Mouse (Mus musculus): ENCODE data around the gene Gm11437. TPM values are rescaled to one million over a fixed set of nuclear protein-coding genes. Genes with fewer than 3 reads are reported as not detected.

The Gm11437 gene
- polyA plus RNA-seq, 1 experiment from 2014 or later: 0.13 TPM

- peak overlapping the region; percentile 85 for H3K4me3 ChIP-seq (ENCODE audit: low read length)
- H3K9me3 ChIP-seq (ENCODE audit: control insufficient read depth, low read length): no peaks in the 10 kb centered on the region
- peak; percentile 41; the same call in 1 of the 2 replicates for ATAC-seq
- under 1% methylated on average over 30 of the region's 44 CpGs for WGBS
- no peaks in the 10 kb centered on the region for H3K36me3 ChIP-seq (ENCODE audit: control insufficient read depth, insufficient read depth, low read length)
- H3K4me2 ChIP-seq (ENCODE audit: low read length): peak overlapping the region; percentile 83
- H3K27me3 ChIP-seq (replicated peaks; ENCODE audit: control insufficient read depth, insufficient read depth, low read length): no peaks in the 10 kb centered on the region
- peak overlapping the region; percentile 85 for H3K27ac ChIP-seq (ENCODE audit: low read depth, low read length)
- H3K9ac ChIP-seq (ENCODE audit: low read depth, low read length): peak overlapping the region; percentile 87
- H3K4me1 ChIP-seq (ENCODE audit: control insufficient read depth, insufficient read depth, low read depth, low read length): peaks cover 20% of the 10 kb centered on the region
These were observed 12.8 kb upstream of the Gm11437 start for GRCm38 (mm10) chr11:84179954-84180598.

GRCm38 (mm10) chr11:84179226-84179953, 12.1 kb upstream of the Gm11437 start:
- H3K27me3 ChIP-seq (replicated peaks; ENCODE audit: control insufficient read depth, insufficient read depth, low read length): no peaks in the 10 kb centered on the region
- ATAC-seq: peak; percentile 99
- H3K9me3 ChIP-seq (ENCODE audit: control insufficient read depth, low read length): no peaks in the 10 kb centered on the region
- H3K27ac ChIP-seq (ENCODE audit: low read depth, low read length): peak overlapping the region; percentile 85
- H3K36me3 ChIP-seq (ENCODE audit: control insufficient read depth, insufficient read depth, low read length): no peaks in the 10 kb centered on the region
- under 1% methylated on average over 56 of the region's 85 CpGs for WGBS
- H3K4me2 ChIP-seq (ENCODE audit: low read length): peak overlapping the region; percentile 83
- H3K4me1 ChIP-seq (ENCODE audit: control insufficient read depth, insufficient read depth, low read depth, low read length): peaks cover 20% of the 10 kb centered on the region
- H3K9ac ChIP-seq (ENCODE audit: low read depth, low read length): peak overlapping the region; percentile 87
- peak overlapping the region; percentile 85 for H3K4me3 ChIP-seq (ENCODE audit: low read length)

GRCm38 (mm10) chr11:84178571-84178970, 11.3 kb upstream of the Gm11437 start:
- Histone ChIP-seq H3K9me3 (ENCODE audit: control insufficient read depth, low read length) (no peaks in the 10 kb centered on the region), H3K4me1 (ENCODE audit: control insufficient read depth, insufficient read depth, low read depth, low read length) (peaks cover 20% of the 10 kb centered on the region), H3K27me3 (replicated peaks; ENCODE audit: control insufficient read depth, insufficient read depth, low read length) (no peaks in the 10 kb centered on the region), H3K4me3 (ENCODE audit: low read length) (peak overlapping the region; percentile 85), H3K36me3 (ENCODE audit: control insufficient read depth, insufficient read depth, low read length) (no peaks in the 10 kb centered on the region), H3K9ac (ENCODE audit: low read depth, low read length) (no peak overlapping the region), H3K27ac (ENCODE audit: low read depth, low read length) (no peak overlapping the region), H3K4me2 (ENCODE audit: low read length) (peak overlapping the region; percentile 83)
- ATAC-seq: no peak
- 43% methylated on average over 4 of the region's 4 CpGs for WGBS

- Histone ChIP-seq H3K4me1 (ENCODE audit: control insufficient read depth, insufficient read depth, low read depth, low read length) (no peaks in the 10 kb centered on the region), H3K9ac (ENCODE audit: low read depth, low read length) (no peak overlapping the region), H3K27me3 (replicated peaks; ENCODE audit: control insufficient read depth, insufficient read depth, low read length) (no peaks in the 10 kb centered on the region), H3K4me2 (ENCODE audit: low read length) (no peak overlapping the region), H3K27ac (ENCODE audit: low read depth, low read length) (no peak overlapping the region), H3K9me3 (ENCODE audit: control insufficient read depth, low read length) (no peaks in the 10 kb centered on the region), H3K4me3 (ENCODE audit: low read length) (no peak overlapping the region), H3K36me3 (ENCODE audit: control insufficient read depth, insufficient read depth, low read length) (no peaks in the 10 kb centered on the region)
- ATAC-seq: no peak
- WGBS: 77% methylated on average over 11 of the region's 11 CpGs
These were observed 5.5 kb upstream of the Gm11437 start for GRCm38 (mm10) chr11:84172539-84173435.

- no peaks in the 10 kb centered on the region for H3K4me1 ChIP-seq (ENCODE audit: control insufficient read depth, insufficient read depth, low read depth, low read length)
- H3K4me3 ChIP-seq (ENCODE audit: low read length): no peak overlapping the region
- no peak overlapping the region for H3K27ac ChIP-seq (ENCODE audit: low read depth, low read length)
- H3K36me3 ChIP-seq (ENCODE audit: control insufficient read depth, insufficient read depth, low read length): no peaks in the 10 kb centered on the region
- no peaks in the 10 kb centered on the region for H3K27me3 ChIP-seq (replicated peaks; ENCODE audit: control insufficient read depth, insufficient read depth, low read length)
- WGBS: 26% methylated on average over 7 of the region's 7 CpGs
- no peak for ATAC-seq
- H3K4me2 ChIP-seq (ENCODE audit: low read length): peak overlapping the region; percentile 37
- no peaks in the 10 kb centered on the region for H3K9me3 ChIP-seq (ENCODE audit: control insufficient read depth, low read length)
- 0 out of 2 replicates have a peak overlapping the region, but pooled peaks have one; percentile 33 for H3K9ac ChIP-seq (ENCODE audit: low read depth, low read length)
These were observed 1.5 kb upstream of the Gm11437 start for GRCm38 (mm10) chr11:84168701-84169288.

- ATAC-seq: no peak
These were observed 2.7 kb downstream of the Gm11437 start for GRCm38 (mm10) chr11:84164561-84164960.

GRCm38 (mm10) chr11:84164123-84164522, 3.2 kb downstream of the Gm11437 start:
- H3K9ac ChIP-seq (ENCODE audit: low read depth, low read length): no peak overlapping the region
- H3K4me1 ChIP-seq (ENCODE audit: control insufficient read depth, insufficient read depth, low read depth, low read length): no peaks in the 10 kb centered on the region
- H3K27ac ChIP-seq (ENCODE audit: low read depth, low read length): no peak overlapping the region
- ATAC-seq: no peak
- 85% methylated on average over 6 of the region's 6 CpGs for WGBS
- H3K4me2 ChIP-seq (ENCODE audit: low read length): no peak overlapping the region
- no peaks in the 10 kb centered on the region for H3K9me3 ChIP-seq (ENCODE audit: control insufficient read depth, low read length)
- H3K4me3 ChIP-seq (ENCODE audit: low read length): no peak overlapping the region
- no peaks in the 10 kb centered on the region for H3K27me3 ChIP-seq (replicated peaks; ENCODE audit: control insufficient read depth, insufficient read depth, low read length)
- H3K36me3 ChIP-seq (ENCODE audit: control insufficient read depth, insufficient read depth, low read length): no peaks in the 10 kb centered on the region

More at GRCm38 (mm10) chr11:84164561-84164960, 2.7 kb downstream of the Gm11437 start:
- H3K4me3 ChIP-seq (ENCODE audit: low read length): no peak overlapping the region
- no peak overlapping the region for H3K27ac ChIP-seq (ENCODE audit: low read depth, low read length)
- H3K9me3 ChIP-seq (ENCODE audit: control insufficient read depth, low read length): no peaks in the 10 kb centered on the region
- H3K36me3 ChIP-seq (ENCODE audit: control insufficient read depth, insufficient read depth, low read length): no peaks in the 10 kb centered on the region
- H3K4me1 ChIP-seq (ENCODE audit: control insufficient read depth, insufficient read depth, low read depth, low read length): no peaks in the 10 kb centered on the region
- no peaks in the 10 kb centered on the region for H3K27me3 ChIP-seq (replicated peaks; ENCODE audit: control insufficient read depth, insufficient read depth, low read length)
- no peak overlapping the region for H3K4me2 ChIP-seq (ENCODE audit: low read length)
- no peak overlapping the region for H3K9ac ChIP-seq (ENCODE audit: low read depth, low read length)
- whole genome bisulfite sequencing: 63% methylated on average over 4 of the region's 4 CpGs

- no peak overlapping the region for H3K9ac ChIP-seq (ENCODE audit: low read depth, low read length)
- H3K9me3 ChIP-seq (ENCODE audit: control insufficient read depth, low read length): no peaks in the 10 kb centered on the region
- WGBS: 85% methylated on average over 4 of the region's 4 CpGs
- H3K4me1 ChIP-seq (ENCODE audit: control insufficient read depth, insufficient read depth, low read depth, low read length): no peaks in the 10 kb centered on the region
- H3K27ac ChIP-seq (ENCODE audit: low read depth, low read length): no peak overlapping the region
- no peak for ATAC-seq
- no peaks in the 10 kb centered on the region for H3K36me3 ChIP-seq (ENCODE audit: control insufficient read depth, insufficient read depth, low read length)
- H3K4me3 ChIP-seq (ENCODE audit: low read length): no peak overlapping the region
- no peaks in the 10 kb centered on the region for H3K27me3 ChIP-seq (replicated peaks; ENCODE audit: control insufficient read depth, insufficient read depth, low read length)
- no peak overlapping the region for H3K4me2 ChIP-seq (ENCODE audit: low read length)
These were observed 10.6 kb downstream of the Gm11437 start for GRCm38 (mm10) chr11:84156535-84157262.

All from hindbrain, embryonic 16.5 days (tissue).